2 mouse cellular contexts compared by ENCODE assay signal in genomic region chr7:44271309-44271708, GRCm38 (mm10).
TF ChIP-seq lines count a peak whose summit lies in the region.

No protein-coding gene starts in this region.

TF ChIP-seq in CH12.LX, 34 proteins besides CTCF, POLR2A, EP300 and RAD21:
- TF ChIP-seq SMC3 (IDR thresholded peaks at IDR 0.05; ENCODE audit: low read depth, low read length) (no peak), NRF1 (IDR thresholded peaks at IDR 0.05; ENCODE audit: low read depth, low read length) (peak; percentile 82), RCOR1 (conservative IDR thresholded peaks at IDR 0.05; ENCODE audit: low read depth, low read length) (peak; percentile 79; the same call in 1 of the 2 replicates), HCFC1 (IDR thresholded peaks at IDR 0.05; ENCODE audit: low read depth, low read length) (peak; percentile 81)
TF ChIP-seq in CH12.LX: peak in this region for 3.

TF ChIP-seq in MEL, 35 proteins besides CTCF, POLR2A, EP300 and RAD21:
- TF ChIP-seq NRF1 (IDR thresholded peaks at IDR 0.05; ENCODE audit: insufficient read depth, low read depth, low read length, poor library complexity, severe bottlenecking) (peak; percentile 53; the same call in 1 of the 2 replicates), RCOR1 (IDR thresholded peaks at IDR 0.05; ENCODE audit: low read depth, low read length) (peak; percentile 82), POLR2AphosphoS2 (IDR thresholded peaks at IDR 0.05; ENCODE audit: low read length) (no peak), KAT2A (conservative IDR thresholded peaks at IDR 0.05; ENCODE audit: low read depth, low read length) (peak; percentile 41; the same call in 1 of the 2 replicates), HCFC1 (IDR thresholded peaks at IDR 0.05; ENCODE audit: low read depth, low read length) (peak; percentile 89)
TF ChIP-seq in MEL: peak in this region for 4.
